Mouse (Mus musculus): ENCODE measurements around the gene Mccc2. TPM values are rescaled to one million over a fixed set of nuclear protein-coding genes. Genes with fewer than 3 reads are reported as not detected.

Mccc2 gene
- polyA plus RNA-seq, 1 experiment from 2014 or later: 36.5 TPM

DNA sequence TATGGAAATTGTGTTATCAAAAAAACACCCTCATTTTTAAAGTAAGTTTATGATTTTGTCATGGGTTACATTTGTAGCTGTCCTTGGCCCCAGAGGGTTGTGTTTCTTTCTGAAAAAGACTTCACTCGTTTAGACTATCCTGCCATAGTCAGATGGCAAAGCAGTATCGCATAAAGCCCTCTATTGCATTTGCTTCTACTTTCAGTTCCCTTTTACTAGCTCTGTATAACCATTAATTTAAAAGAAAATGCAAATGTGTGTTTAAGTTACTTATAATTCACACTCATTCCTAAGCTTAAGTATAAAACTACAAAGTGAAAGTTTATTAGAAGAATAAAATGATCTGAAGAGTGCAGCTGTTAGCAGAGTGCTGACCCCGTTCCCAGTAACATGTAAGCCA, 16.4 kb downstream of the Mccc2 start:
- Histone ChIP-seq H3K4me2 (replicated peaks; ENCODE audit: low read depth, low read length) (no peak overlapping the region), H3K36me3 (ENCODE audit: control insufficient read depth, insufficient read depth, low read length) (no peaks in the 10 kb centered on the region), H3K9me3 (ENCODE audit: control insufficient read depth, low read length) (no peaks in the 10 kb centered on the region), H3K27me3 (ENCODE audit: control insufficient read depth, insufficient read depth, low read length) (no peaks in the 10 kb centered on the region), H3K27ac (ENCODE audit: low read depth, low read length) (no peak overlapping the region), H3K9ac (ENCODE audit: low read depth, low read length) (no peak overlapping the region), H3K4me1 (replicated peaks; ENCODE audit: control insufficient read depth, insufficient read depth, low read length) (no peaks in the 10 kb centered on the region), H3K4me3 (ENCODE audit: low read depth, low read length) (no peak overlapping the region)
- DNase-seq (ENCODE audit: low spot score): no peak
- 88% methylated on average over 3 of the region's 3 CpGs for WGBS
- ATAC-seq (ENCODE audit: low FRiP score): no peak

DNA sequence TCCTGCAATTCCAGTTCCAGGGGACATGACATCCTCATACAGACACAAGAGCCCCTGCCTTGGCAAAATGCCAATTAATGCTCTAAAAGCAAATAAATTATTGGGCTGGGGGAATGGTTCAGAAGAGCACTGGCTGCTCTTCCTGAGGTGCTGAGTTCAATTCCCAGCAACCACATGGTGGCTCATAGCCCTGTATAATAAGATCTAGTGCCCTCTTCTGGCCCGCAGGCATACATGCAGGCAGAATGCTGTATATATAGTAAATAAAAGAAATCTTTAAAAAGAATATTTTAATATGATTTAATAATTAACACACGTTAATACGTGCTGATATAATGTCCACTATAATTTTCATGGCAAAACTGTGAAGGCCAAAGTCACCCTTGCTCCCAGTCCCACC, 17.3 kb downstream of the Mccc2 start:
- WGBS: 88% methylated on average over 3 of the region's 3 CpGs
- no peak overlapping the region for H3K27ac ChIP-seq (ENCODE audit: low read depth, low read length)
- no peaks in the 10 kb centered on the region for H3K36me3 ChIP-seq (ENCODE audit: control insufficient read depth, insufficient read depth, low read length)
- no peak overlapping the region for H3K9ac ChIP-seq (ENCODE audit: low read depth, low read length)
- no peak overlapping the region for H3K4me3 ChIP-seq (ENCODE audit: low read depth, low read length)
- no peak for ATAC-seq (ENCODE audit: low FRiP score)
- no peaks in the 10 kb centered on the region for H3K4me1 ChIP-seq (replicated peaks; ENCODE audit: control insufficient read depth, insufficient read depth, low read length)
- no peaks in the 10 kb centered on the region for H3K27me3 ChIP-seq (ENCODE audit: control insufficient read depth, insufficient read depth, low read length)
- DNase-seq (ENCODE audit: low spot score): no peak
- H3K9me3 ChIP-seq (ENCODE audit: control insufficient read depth, low read length): no peaks in the 10 kb centered on the region
- H3K4me2 ChIP-seq (replicated peaks; ENCODE audit: low read depth, low read length): no peak overlapping the region

- WGBS: 96% methylated on average over 4 of the region's 4 CpGs
- H3K27me3 ChIP-seq (ENCODE audit: control insufficient read depth, insufficient read depth, low read length): no peaks in the 10 kb centered on the region
These were observed 25.8 kb downstream of the Mccc2 start for GRCm38 (mm10) chr13:99989592-99989991.

DNA sequence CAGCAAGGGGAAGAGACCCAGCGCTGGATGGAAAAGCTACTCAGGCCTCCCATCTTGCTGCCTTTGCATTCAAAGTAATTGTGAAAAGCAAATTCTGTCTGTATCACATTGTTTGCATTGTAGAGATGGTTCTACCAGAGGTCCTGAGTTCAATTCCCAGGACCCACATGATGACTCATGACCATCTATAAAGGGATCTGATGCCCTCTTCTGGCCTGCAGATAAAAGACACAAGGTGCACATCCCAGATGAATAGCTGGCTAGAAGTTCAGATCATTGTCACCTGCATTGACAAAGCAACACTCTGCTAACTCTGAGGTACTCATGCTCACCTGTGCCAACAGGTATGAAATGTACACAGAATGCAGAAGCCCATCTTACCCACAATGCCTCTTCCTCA, 32.1 kb downstream of the Mccc2 start:
- WGBS: 72% methylated on average over 1 of the region's 1 CpGs
- no peak overlapping the region for H3K4me3 ChIP-seq (ENCODE audit: low read depth, low read length)
- no peak for ATAC-seq (ENCODE audit: low FRiP score)
- no peaks in the 10 kb centered on the region for H3K27me3 ChIP-seq (ENCODE audit: control insufficient read depth, insufficient read depth, low read length)
- no peak overlapping the region for H3K9ac ChIP-seq (ENCODE audit: low read depth, low read length)
- DNase-seq (ENCODE audit: low spot score): no peak
- no peaks in the 10 kb centered on the region for H3K36me3 ChIP-seq (ENCODE audit: control insufficient read depth, insufficient read depth, low read length)
- H3K27ac ChIP-seq (ENCODE audit: low read depth, low read length): no peak overlapping the region
- no peaks in the 10 kb centered on the region for H3K9me3 ChIP-seq (ENCODE audit: control insufficient read depth, low read length)
- no peak overlapping the region for H3K4me2 ChIP-seq (replicated peaks; ENCODE audit: low read depth, low read length)
- H3K4me1 ChIP-seq (replicated peaks; ENCODE audit: control insufficient read depth, insufficient read depth, low read length): no peaks in the 10 kb centered on the region

More at GRCm38 (mm10) chr13:99989592-99989991, 25.8 kb downstream of the Mccc2 start:
- Histone ChIP-seq H3K4me2 (replicated peaks; ENCODE audit: low read depth, low read length) (no peak overlapping the region), H3K4me3 (ENCODE audit: low read depth, low read length) (no peak overlapping the region), H3K9ac (ENCODE audit: low read depth, low read length) (no peak overlapping the region), H3K27ac (ENCODE audit: low read depth, low read length) (no peak overlapping the region), H3K9me3 (ENCODE audit: control insufficient read depth, low read length) (no peaks in the 10 kb centered on the region), H3K4me1 (replicated peaks; ENCODE audit: control insufficient read depth, insufficient read depth, low read length) (no peaks in the 10 kb centered on the region), H3K36me3 (ENCODE audit: control insufficient read depth, insufficient read depth, low read length) (no peaks in the 10 kb centered on the region)
- ATAC-seq (ENCODE audit: low FRiP score): no peak
- DNase-seq (ENCODE audit: low spot score): no peak

DNA sequence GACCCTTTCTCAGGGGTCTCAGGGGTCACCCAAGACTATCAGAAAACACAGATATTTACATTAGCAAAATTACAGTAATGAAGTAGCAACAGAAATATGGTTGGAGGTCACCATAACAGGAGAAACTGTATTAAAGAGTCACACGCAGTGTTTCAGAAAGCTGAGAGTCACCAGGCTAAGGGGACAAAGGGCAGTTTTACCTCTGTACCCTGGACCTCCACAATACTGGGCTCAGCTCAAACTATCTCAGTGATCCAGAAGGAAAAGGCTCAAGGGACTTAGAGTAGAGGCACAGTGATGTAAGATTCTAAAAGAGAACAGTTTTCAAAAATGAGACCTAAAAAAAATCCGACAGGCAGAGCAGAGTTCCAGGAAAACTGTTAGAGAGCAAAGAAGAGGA, 36.0 kb downstream of the Mccc2 start:
- H3K27ac ChIP-seq (ENCODE audit: low read depth, low read length): no peak overlapping the region
- no peak overlapping the region for H3K4me3 ChIP-seq (ENCODE audit: low read depth, low read length)
- H3K9me3 ChIP-seq (ENCODE audit: control insufficient read depth, low read length): no peaks in the 10 kb centered on the region
- no peaks in the 10 kb centered on the region for H3K4me1 ChIP-seq (replicated peaks; ENCODE audit: control insufficient read depth, insufficient read depth, low read length)
- H3K4me2 ChIP-seq (replicated peaks; ENCODE audit: low read depth, low read length): no peak overlapping the region
- no peak overlapping the region for H3K9ac ChIP-seq (ENCODE audit: low read depth, low read length)
- WGBS: 62% methylated on average over 2 of the region's 2 CpGs
- DNase-seq (ENCODE audit: low spot score) (no peak), ATAC-seq (ENCODE audit: low FRiP score) (no peak)
- no peaks in the 10 kb centered on the region for H3K36me3 ChIP-seq (ENCODE audit: control insufficient read depth, insufficient read depth, low read length)
- no peaks in the 10 kb centered on the region for H3K27me3 ChIP-seq (ENCODE audit: control insufficient read depth, insufficient read depth, low read length)

DNA sequence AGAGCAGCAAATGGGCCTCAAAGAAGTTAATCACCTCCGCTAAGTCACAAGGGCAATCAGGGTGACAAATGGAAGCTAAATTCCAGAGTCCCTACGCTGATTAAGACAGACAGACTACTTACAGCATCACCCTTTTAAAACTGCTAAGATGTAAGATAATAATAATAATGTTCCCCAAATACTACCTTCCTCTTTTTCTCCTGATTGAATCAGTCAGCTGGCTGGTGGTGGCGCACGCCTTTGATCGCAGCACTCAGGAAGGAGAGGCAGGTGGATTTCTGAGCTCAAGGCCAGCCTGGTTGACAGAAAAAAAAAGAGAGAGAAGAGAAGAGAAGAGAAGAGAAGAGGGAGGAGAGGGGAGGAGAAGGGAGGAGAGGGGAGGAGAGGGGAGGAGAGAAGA, 45.4 kb downstream of the Mccc2 start:
- Histone ChIP-seq H3K36me3 (ENCODE audit: control insufficient read depth, insufficient read depth, low read length) (no peaks in the 10 kb centered on the region), H3K9ac (ENCODE audit: low read depth, low read length) (no peak overlapping the region), H3K4me1 (replicated peaks; ENCODE audit: control insufficient read depth, insufficient read depth, low read length) (no peaks in the 10 kb centered on the region), H3K4me2 (replicated peaks; ENCODE audit: low read depth, low read length) (no peak overlapping the region), H3K27ac (ENCODE audit: low read depth, low read length) (no peak overlapping the region), H3K4me3 (ENCODE audit: low read depth, low read length) (no peak overlapping the region), H3K9me3 (ENCODE audit: control insufficient read depth, low read length) (no peaks in the 10 kb centered on the region), H3K27me3 (ENCODE audit: control insufficient read depth, insufficient read depth, low read length) (no peaks in the 10 kb centered on the region)
- 88% methylated on average over 5 of the region's 5 CpGs for WGBS
- DNase-seq (ENCODE audit: low spot score): no peak
- no peak for ATAC-seq (ENCODE audit: low FRiP score)

DNA sequence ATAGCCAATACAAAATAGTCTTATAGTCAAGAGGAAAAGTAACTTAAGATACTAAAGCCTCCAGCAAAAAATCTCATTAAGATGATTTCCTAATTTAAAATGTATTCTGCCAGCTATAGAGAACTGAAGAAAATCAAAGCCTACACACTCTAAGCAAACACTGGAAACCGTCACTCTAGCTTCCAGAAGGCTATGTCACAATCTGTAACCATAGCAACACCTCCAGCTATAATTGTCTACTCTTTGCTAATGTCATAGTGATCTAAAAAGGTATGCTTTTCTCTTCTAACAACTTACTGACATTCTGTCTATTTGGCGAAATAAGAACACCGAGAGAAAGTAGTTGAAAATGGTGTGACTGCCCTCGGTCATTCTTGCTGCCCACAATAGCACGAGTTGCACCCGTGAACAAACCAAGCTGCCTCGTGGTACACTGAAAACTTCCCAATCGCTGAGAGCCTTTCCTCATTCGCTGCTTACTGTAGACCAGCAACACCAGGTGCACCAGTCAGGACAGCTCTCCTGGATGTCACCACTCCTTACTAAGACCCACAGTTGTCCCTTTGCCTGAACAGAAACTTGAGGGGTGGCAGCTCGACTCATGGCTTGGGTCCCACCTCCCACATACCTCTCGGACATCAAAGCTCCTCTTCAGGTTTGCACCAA, 48.3 kb downstream of the Mccc2 start:
- DNase-seq (ENCODE audit: low spot score) (no peak), ATAC-seq (ENCODE audit: low FRiP score) (no peak)
- 88% methylated on average over 11 of the region's 11 CpGs for WGBS

DNA sequence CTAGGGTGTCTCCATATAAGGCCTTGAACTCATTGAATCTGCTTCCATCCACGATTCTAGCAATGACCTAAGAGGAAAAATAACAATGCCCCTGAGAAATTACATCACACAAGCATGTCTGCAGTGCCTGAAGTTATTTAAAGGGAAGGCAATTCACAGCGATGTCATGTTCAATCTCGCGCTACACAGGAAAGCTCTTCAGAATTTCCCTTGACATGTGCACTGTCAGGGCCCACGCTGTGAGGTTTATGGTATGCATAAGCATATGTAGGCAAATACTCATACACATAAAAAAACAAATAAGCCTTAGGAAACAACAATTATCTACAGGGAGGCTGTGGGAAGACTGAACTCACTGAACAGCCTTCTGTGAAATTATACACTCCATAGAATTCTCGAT, 51.6 kb downstream of the Mccc2 start:
- H3K4me2 ChIP-seq (replicated peaks; ENCODE audit: low read depth, low read length): no peak overlapping the region
- 84% methylated on average over 6 of the region's 6 CpGs for WGBS
- H3K27ac ChIP-seq (ENCODE audit: low read depth, low read length): no peak overlapping the region
- H3K4me1 ChIP-seq (replicated peaks; ENCODE audit: control insufficient read depth, insufficient read depth, low read length): no peaks in the 10 kb centered on the region
- H3K9ac ChIP-seq (ENCODE audit: low read depth, low read length): no peak overlapping the region
- DNase-seq (ENCODE audit: low spot score) (no peak), ATAC-seq (ENCODE audit: low FRiP score) (no peak)
- H3K27me3 ChIP-seq (ENCODE audit: control insufficient read depth, insufficient read depth, low read length): no peaks in the 10 kb centered on the region
- H3K4me3 ChIP-seq (ENCODE audit: low read depth, low read length): no peak overlapping the region
- no peaks in the 10 kb centered on the region for H3K36me3 ChIP-seq (ENCODE audit: control insufficient read depth, insufficient read depth, low read length)
- H3K9me3 ChIP-seq (ENCODE audit: control insufficient read depth, low read length): no peaks in the 10 kb centered on the region

More for the DNA sequence above, 48.3 kb downstream of the Mccc2 start:
- no peak overlapping the region for H3K4me2 ChIP-seq (replicated peaks; ENCODE audit: low read depth, low read length)
- H3K27ac ChIP-seq (ENCODE audit: low read depth, low read length): no peak overlapping the region
- H3K4me3 ChIP-seq (ENCODE audit: low read depth, low read length): no peak overlapping the region
- no peak overlapping the region for H3K9ac ChIP-seq (ENCODE audit: low read depth, low read length)
- H3K27me3 ChIP-seq (ENCODE audit: control insufficient read depth, insufficient read depth, low read length): no peaks in the 10 kb centered on the region
- no peaks in the 10 kb centered on the region for H3K9me3 ChIP-seq (ENCODE audit: control insufficient read depth, low read length)
- no peaks in the 10 kb centered on the region for H3K4me1 ChIP-seq (replicated peaks; ENCODE audit: control insufficient read depth, insufficient read depth, low read length)
- H3K36me3 ChIP-seq (ENCODE audit: control insufficient read depth, insufficient read depth, low read length): no peaks in the 10 kb centered on the region

- H3K36me3 ChIP-seq (ENCODE audit: control insufficient read depth, insufficient read depth, low read length): no peaks in the 10 kb centered on the region
- no peak overlapping the region for H3K9ac ChIP-seq (ENCODE audit: low read depth, low read length)
- no peak overlapping the region for H3K4me3 ChIP-seq (ENCODE audit: low read depth, low read length)
- H3K9me3 ChIP-seq (ENCODE audit: control insufficient read depth, low read length): no peaks in the 10 kb centered on the region
- H3K4me2 ChIP-seq (replicated peaks; ENCODE audit: low read depth, low read length): no peak overlapping the region
- WGBS: 88% methylated on average over 4 of the region's 4 CpGs
- H3K4me1 ChIP-seq (replicated peaks; ENCODE audit: control insufficient read depth, insufficient read depth, low read length): no peaks in the 10 kb centered on the region
- no peaks in the 10 kb centered on the region for H3K27me3 ChIP-seq (ENCODE audit: control insufficient read depth, insufficient read depth, low read length)
- DNase-seq (ENCODE audit: low spot score) (no peak), ATAC-seq (ENCODE audit: low FRiP score) (no peak)
- no peak overlapping the region for H3K27ac ChIP-seq (ENCODE audit: low read depth, low read length)
These were observed 53.8 kb downstream of the Mccc2 start for GRCm38 (mm10) chr13:99961661-99962060.
